Mouse (Mus musculus): ENCODE measurements around the gene Cyb5rl. TPM values are rescaled to one million over a fixed set of nuclear protein-coding genes. Genes with fewer than 3 reads are reported as not detected.
"Not testable (repeated sequence)": the region's sequence is repeated elsewhere in the genome, so short reads cannot be mapped to it uniquely, and the experiment has no call there.

The Cyb5rl gene
- polyA plus RNA-seq, 1 experiment from 2014 or later = 7.3 TPM

GRCm38 (mm10) chr4:107096043-107096442 lies 29.3 kb downstream of the Cyb5rl start:
- no peak for ATAC-seq (ENCODE audit: low FRiP score, low read depth)
- no peaks in the 10 kb centered on the region for H3K27me3 ChIP-seq
- 37% methylated on average over 6 of the region's 6 CpGs for WGBS
- H3K9ac ChIP-seq = no peak overlapping the region
- H3K9me3 ChIP-seq = no peaks in the 10 kb centered on the region
- H3K4me3 ChIP-seq = no peak overlapping the region
- peaks cover 39% of the 10 kb centered on the region for H3K4me1 ChIP-seq
- no peak overlapping the region for H3K4me2 ChIP-seq (replicated peaks)
- no peak overlapping the region; the same call in 1 of the 2 replicates for H3K27ac ChIP-seq
- no peaks in the 10 kb centered on the region for H3K36me3 ChIP-seq

- no peaks in the 10 kb centered on the region for H3K27me3 ChIP-seq
- no peak within 1 kb of the TSS for H3K4me3 ChIP-seq
- H3K27ac ChIP-seq = no peak within 1 kb of the TSS; the same call in 1 of the 2 replicates
- no peak within 1 kb of the TSS; the same call in 1 of the 2 replicates for H3K9ac ChIP-seq
- H3K9me3 ChIP-seq = no peaks in the 10 kb centered on the region
- peaks cover 39% of the 10 kb centered on the region for H3K4me1 ChIP-seq
- 46% methylated on average over 16 of the region's 16 CpGs for WGBS
- ATAC-seq (ENCODE audit: low FRiP score, low read depth) = no peak
- H3K36me3 ChIP-seq = no peaks in the 10 kb centered on the region
- H3K4me2 ChIP-seq (replicated peaks) = peak within 1 kb of the TSS; percentile 23; the same call in 1 of the 2 replicates
Measured at GRCm38 (mm10) chr4:107096841-107097373, 30.1 kb downstream of the Cyb5rl start, which contains the start of gene Cdcp2. Gene Cdcp2, plus strand, starts transcription at chr4:107096891.

- ATAC-seq (ENCODE audit: low FRiP score, low read depth) = no peak
- Histone ChIP-seq H3K4me1 (peaks cover 37% of the 10 kb centered on the region), H3K27ac (no peak overlapping the region), H3K27me3 (no peaks in the 10 kb centered on the region), H3K9me3 (no peaks in the 10 kb centered on the region), H3K9ac (no peak overlapping the region), H3K4me3 (no peak overlapping the region), H3K36me3 (no peaks in the 10 kb centered on the region), H3K4me2 (replicated peaks) (peak overlapping the region; percentile 23; the same call in 1 of the 2 replicates)
- WGBS = 36% methylated on average over 15 of the region's 15 CpGs
Measured at GRCm38 (mm10) chr4:107097871-107098270, 31.1 kb downstream of the Cyb5rl start.

GRCm38 (mm10) chr4:107098375-107098774 lies 31.6 kb downstream of the Cyb5rl start:
- 55% methylated on average over 10 of the region's 10 CpGs for WGBS
- no peaks in the 10 kb centered on the region for H3K27me3 ChIP-seq
- no peak overlapping the region for H3K27ac ChIP-seq
- H3K4me3 ChIP-seq = no peak overlapping the region
- no peak overlapping the region for H3K9ac ChIP-seq
- peaks cover 32% of the 10 kb centered on the region for H3K4me1 ChIP-seq
- no peaks in the 10 kb centered on the region for H3K36me3 ChIP-seq
- no peaks in the 10 kb centered on the region for H3K9me3 ChIP-seq
- H3K4me2 ChIP-seq (replicated peaks) = no peak overlapping the region
- ATAC-seq (ENCODE audit: low FRiP score, low read depth) = no peak

GRCm38 (mm10) chr4:107098791-107099525 lies 32.2 kb downstream of the Cyb5rl start:
- H3K36me3 ChIP-seq = no peaks in the 10 kb centered on the region
- no peaks in the 10 kb centered on the region for H3K9me3 ChIP-seq
- WGBS = 59% methylated on average over 17 of the region's 17 CpGs
- no peak overlapping the region for H3K4me3 ChIP-seq
- no peak overlapping the region for H3K9ac ChIP-seq
- H3K27me3 ChIP-seq = no peaks in the 10 kb centered on the region
- H3K4me1 ChIP-seq = peaks cover 32% of the 10 kb centered on the region
- no peak overlapping the region for H3K4me2 ChIP-seq (replicated peaks)
- no peak overlapping the region for H3K27ac ChIP-seq
- no peak for ATAC-seq (ENCODE audit: low FRiP score, low read depth)

GRCm38 (mm10) chr4:107102220-107102619 lies 35.4 kb downstream of the Cyb5rl start:
- H3K36me3 ChIP-seq = no peaks in the 10 kb centered on the region
- 71% methylated on average over 8 of the region's 8 CpGs for WGBS

GRCm38 (mm10) chr4:107106777-107107176 lies 40.0 kb downstream of the Cyb5rl start:
- no peak overlapping the region for H3K27ac ChIP-seq
- peaks cover 12% of the 10 kb centered on the region for H3K4me1 ChIP-seq
- no peaks in the 10 kb centered on the region for H3K36me3 ChIP-seq
- H3K9me3 ChIP-seq = no peaks in the 10 kb centered on the region
- no peak overlapping the region for H3K4me2 ChIP-seq (replicated peaks)
- ATAC-seq (ENCODE audit: low FRiP score, low read depth) = no peak
- H3K27me3 ChIP-seq = no peaks in the 10 kb centered on the region
- H3K9ac ChIP-seq = no peak overlapping the region
- 81% methylated on average over 13 of the region's 16 CpGs for WGBS
- no peak overlapping the region for H3K4me3 ChIP-seq

More at GRCm38 (mm10) chr4:107102220-107102619, 35.4 kb downstream of the Cyb5rl start:
- Histone ChIP-seq H3K9ac (no peak overlapping the region), H3K27me3 (no peaks in the 10 kb centered on the region), H3K4me2 (replicated peaks) (no peak overlapping the region), H3K4me1 (peaks cover 8% of the 10 kb centered on the region), H3K4me3 (no peak overlapping the region), H3K9me3 (no peaks in the 10 kb centered on the region), H3K27ac (no peak overlapping the region)
- no peak for ATAC-seq (ENCODE audit: low FRiP score, low read depth)

- peak overlapping the region; percentile 43; the same call in 1 of the 2 replicates for H3K9ac ChIP-seq
- no peaks in the 10 kb centered on the region for H3K36me3 ChIP-seq
- no peak overlapping the region for H3K27ac ChIP-seq
- no peaks in the 10 kb centered on the region for H3K9me3 ChIP-seq
- H3K4me2 ChIP-seq (replicated peaks) = peak overlapping the region; percentile 32
- H3K27me3 ChIP-seq = no peaks in the 10 kb centered on the region
- peaks cover 12% of the 10 kb centered on the region for H3K4me1 ChIP-seq
- peak; percentile 59 for ATAC-seq (ENCODE audit: low FRiP score, low read depth)
- WGBS = 21% methylated on average over 13 of the region's 13 CpGs
- H3K4me3 ChIP-seq = no peak overlapping the region
Measured at GRCm38 (mm10) chr4:107108291-107108731, 41.5 kb downstream of the Cyb5rl start.

- peaks cover 12% of the 10 kb centered on the region for H3K4me1 ChIP-seq
- 95% methylated on average over 6 of the region's 6 CpGs for WGBS
- H3K4me2 ChIP-seq (replicated peaks); H3K9ac ChIP-seq; H3K36me3 ChIP-seq; H3K27ac ChIP-seq; H3K9me3 ChIP-seq; H3K4me3 ChIP-seq; H3K27me3 ChIP-seq; ATAC-seq (ENCODE audit: low FRiP score, low read depth): not testable (repeated sequence)
Measured at GRCm38 (mm10) chr4:107109181-107109580, 42.4 kb downstream of the Cyb5rl start.

GRCm38 (mm10) chr4:107114278-107114677 lies 47.5 kb downstream of the Cyb5rl start:
- WGBS = 11% methylated on average over 8 of the region's 8 CpGs
- Histone ChIP-seq H3K27ac (no peak overlapping the region), H3K27me3 (no peaks in the 10 kb centered on the region), H3K4me2 (replicated peaks) (no peak overlapping the region), H3K36me3 (no peaks in the 10 kb centered on the region), H3K4me1 (peaks cover 6% of the 10 kb centered on the region; the same call in 1 of the 2 replicates), H3K9ac (no peak overlapping the region), H3K9me3 (no peaks in the 10 kb centered on the region), H3K4me3 (no peak overlapping the region)
- no peak for ATAC-seq (ENCODE audit: low FRiP score, low read depth)

GRCm38 (mm10) chr4:107117741-107118385 lies 51.1 kb downstream of the Cyb5rl start:
- H3K4me3 ChIP-seq = no peak overlapping the region
- peaks cover 14% of the 10 kb centered on the region for H3K4me1 ChIP-seq
- no peaks in the 10 kb centered on the region for H3K36me3 ChIP-seq
- ATAC-seq (ENCODE audit: low FRiP score, low read depth) = no peak
- H3K27me3 ChIP-seq = no peaks in the 10 kb centered on the region
- H3K27ac ChIP-seq = no peak overlapping the region
- no peaks in the 10 kb centered on the region for H3K9me3 ChIP-seq
- no peak overlapping the region for H3K9ac ChIP-seq
- 77% methylated on average over 2 of the region's 2 CpGs for WGBS
- H3K4me2 ChIP-seq (replicated peaks) = no peak overlapping the region

- WGBS = 65% methylated on average over 3 of the region's 4 CpGs
- Histone ChIP-seq H3K27ac (no peak overlapping the region), H3K4me1 (peaks cover 18% of the 10 kb centered on the region), H3K4me2 (replicated peaks) (no peak overlapping the region), H3K4me3 (no peak overlapping the region), H3K36me3 (no peaks in the 10 kb centered on the region), H3K27me3 (no peaks in the 10 kb centered on the region), H3K9ac (no peak overlapping the region), H3K9me3 (no peaks in the 10 kb centered on the region)
- ATAC-seq (ENCODE audit: low FRiP score, low read depth) = no peak
Measured at GRCm38 (mm10) chr4:107119056-107119455, 52.3 kb downstream of the Cyb5rl start.
